Mouse (Mus musculus): ENCODE measurements around the gene Pnpo. TPM values are rescaled to one million over a fixed set of nuclear protein-coding genes. Genes with fewer than 3 reads are reported as not detected.

The Pnpo gene
- 13.9 TPM for polyA plus RNA-seq (2014; fragmentation: Illumina TruSeq; extraction: RNeasy Lipid Tissue Mini Kit (QIAGEN cat#74804); ENCODE audit: low read depth, low replicate concordance)

GRCm38 (mm10) chr11:96943746-96944304 lies at the start of gene Pnpo:
Pnpo (minus strand) TSS chr11:96943986.

GRCm38 (mm10) chr11:96982859-96983258 lies 39.1 kb upstream of the Pnpo start, which contains the start of gene Sp2:
Sp2 (minus strand) TSS chr11:96982959.

GRCm38 (mm10) chr11:96928088-96928487 lies 15.7 kb downstream of the Pnpo start, which contains the start of gene Prr15l:
Prr15l (plus strand) TSS chr11:96928104.

DNA sequence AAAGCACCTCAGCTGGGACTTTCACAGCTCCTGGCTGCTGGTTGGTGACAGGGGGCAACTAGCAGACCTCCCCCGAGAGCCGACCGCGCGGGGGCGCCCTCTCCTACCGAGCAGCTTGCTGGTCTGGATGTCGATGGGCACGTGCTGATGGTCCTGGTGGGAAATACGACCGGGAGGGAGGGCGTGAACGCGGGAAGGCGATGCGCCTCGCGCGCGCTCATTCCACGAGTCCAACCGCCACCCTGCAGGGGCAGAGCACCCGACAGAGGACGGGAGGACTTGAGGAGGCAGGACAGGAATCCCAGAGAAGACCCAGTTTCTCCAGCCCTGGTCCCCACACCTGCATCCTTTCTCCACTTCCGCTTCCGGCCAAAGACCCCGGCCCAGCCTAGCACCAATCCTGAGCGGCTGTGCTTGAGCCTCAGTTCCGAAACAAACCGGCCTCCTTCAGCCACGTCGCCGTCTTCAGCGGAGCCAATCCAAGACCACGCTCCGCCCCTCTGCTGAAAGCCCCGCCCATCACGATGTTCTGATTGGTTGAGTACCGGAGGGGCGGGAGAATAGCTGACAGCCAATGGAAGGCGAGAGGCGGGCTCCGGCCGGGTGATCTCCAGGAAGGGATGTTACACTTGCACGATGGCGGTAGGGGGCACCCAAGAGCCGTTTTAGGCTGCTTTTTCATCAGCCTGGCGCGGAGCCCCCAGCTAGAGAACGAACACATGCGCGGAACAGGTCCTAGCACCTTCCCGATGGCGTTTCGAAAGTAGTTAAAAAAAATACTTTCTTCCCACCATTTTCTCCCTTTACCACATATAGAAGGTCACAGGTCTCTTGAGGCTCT lies 27.5 kb downstream of the Pnpo start, which contains the start of gene Cdk5rap3:
Gene Cdk5rap3 (minus strand): TSS at position 453 of the 841 bp plus-strand sequence.

Other genes with a start within 250 kb of the Pnpo start
- gene Snx11, start 166.4 kb downstream of the Pnpo start, polyA plus RNA-seq (2014; fragmentation: Illumina TruSeq; extraction: RNeasy Lipid Tissue Mini Kit (QIAGEN cat#74804); ENCODE audit: low read depth, low replicate concordance): 7.8 TPM
- gene Cbx1, start 154.9 kb downstream of the Pnpo start, polyA plus RNA-seq (2014; fragmentation: Illumina TruSeq; extraction: RNeasy Lipid Tissue Mini Kit (QIAGEN cat#74804); ENCODE audit: low read depth, low replicate concordance): 75.9 TPM
- 35.3 TPM for gene Nfe2l1, start 114.0 kb downstream of the Pnpo start, polyA plus RNA-seq (2014; fragmentation: Illumina TruSeq; extraction: RNeasy Lipid Tissue Mini Kit (QIAGEN cat#74804); ENCODE audit: low read depth, low replicate concordance)
- 7.0 TPM for gene Copz2, start 94.1 kb downstream of the Pnpo start, polyA plus RNA-seq (2014; fragmentation: Illumina TruSeq; extraction: RNeasy Lipid Tissue Mini Kit (QIAGEN cat#74804); ENCODE audit: low read depth, low replicate concordance)
- gene Cdk5rap3, start 27.5 kb downstream of the Pnpo start, polyA plus RNA-seq (2014; fragmentation: Illumina TruSeq; extraction: RNeasy Lipid Tissue Mini Kit (QIAGEN cat#74804); ENCODE audit: low read depth, low replicate concordance): 17.9 TPM
- 77.5 TPM for gene Prr15l, start 15.9 kb downstream of the Pnpo start, polyA plus RNA-seq (2014; fragmentation: Illumina TruSeq; extraction: RNeasy Lipid Tissue Mini Kit (QIAGEN cat#74804); ENCODE audit: low read depth, low replicate concordance)
- gene Sp2, start 39.0 kb upstream of the Pnpo start, polyA plus RNA-seq (2014; fragmentation: Illumina TruSeq; extraction: RNeasy Lipid Tissue Mini Kit (QIAGEN cat#74804); ENCODE audit: low read depth, low replicate concordance): 4.5 TPM
- gene Sp6, start 69.4 kb upstream of the Pnpo start, polyA plus RNA-seq (2014; fragmentation: Illumina TruSeq; extraction: RNeasy Lipid Tissue Mini Kit (QIAGEN cat#74804); ENCODE audit: low read depth, low replicate concordance): not detected
- not detected for gene Scrn2, start 86.0 kb upstream of the Pnpo start, polyA plus RNA-seq (2014; fragmentation: Illumina TruSeq; extraction: RNeasy Lipid Tissue Mini Kit (QIAGEN cat#74804); ENCODE audit: low read depth, low replicate concordance)
- gene Lrrc46, start 97.4 kb upstream of the Pnpo start, polyA plus RNA-seq (2014; fragmentation: Illumina TruSeq; extraction: RNeasy Lipid Tissue Mini Kit (QIAGEN cat#74804); ENCODE audit: low read depth, low replicate concordance): not detected
- 10.6 TPM for gene Mrpl10, start 97.6 kb upstream of the Pnpo start, polyA plus RNA-seq (2014; fragmentation: Illumina TruSeq; extraction: RNeasy Lipid Tissue Mini Kit (QIAGEN cat#74804); ENCODE audit: low read depth, low replicate concordance)
- gene Osbpl7, start 106.6 kb upstream of the Pnpo start, polyA plus RNA-seq (2014; fragmentation: Illumina TruSeq; extraction: RNeasy Lipid Tissue Mini Kit (QIAGEN cat#74804); ENCODE audit: low read depth, low replicate concordance): 1.5 TPM
- not detected for gene Tbx21, start 171.3 kb upstream of the Pnpo start, polyA plus RNA-seq (2014; fragmentation: Illumina TruSeq; extraction: RNeasy Lipid Tissue Mini Kit (QIAGEN cat#74804); ENCODE audit: low read depth, low replicate concordance)
- gene Tbkbp1, start 207.5 kb upstream of the Pnpo start, polyA plus RNA-seq (2014; fragmentation: Illumina TruSeq; extraction: RNeasy Lipid Tissue Mini Kit (QIAGEN cat#74804); ENCODE audit: low read depth, low replicate concordance): 0.32 TPM
- gene Kpnb1, start 243.9 kb upstream of the Pnpo start, polyA plus RNA-seq (2014; fragmentation: Illumina TruSeq; extraction: RNeasy Lipid Tissue Mini Kit (QIAGEN cat#74804); ENCODE audit: low read depth, low replicate concordance): 117 TPM